9 mouse cellular contexts compared by ENCODE assay signal in genomic region chr12:103348506-103348905, GRCm38 (mm10). TPM values are rescaled to one million over a fixed set of nuclear protein-coding genes. Genes with fewer than 3 reads are reported as not detected.
DNase-seq lines count a peak whose midpoint lies in the region; ATAC-seq lines count a peak whose summit lies in the region.
"Had no signal": no experiment of that assay in that cellular context is flagged by ENCODE, and none has a peak within 500 bp of the region (broad histone marks: within the 10 kb centered on the region; RNA-seq: fewer than 3 reads in every experiment).

No protein-coding gene starts in this region.

- no peak overlapping the region for H3K9ac ChIP-seq in liver, embryonic 12.5 days
- H3K9ac ChIP-seq in midbrain, embryonic 16.5 days (ENCODE audit: low read depth, low read length), result 0 out of 2 replicates have a peak overlapping the region, but pooled peaks have one; percentile 26
- H3K9ac ChIP-seq: stomach, embryonic 15.5 days had no signal

- peak; percentile 78 for DNase-seq in liver
- peak; percentile 78 to 91 for DNase-seq in cerebellum, postnatal 25 days
- DNase-seq in gastrocnemius, postnatal 10 days, result peak; percentile 86
- DNase-seq in kidney, adult 18-20 months, result peak; percentile 86
- peak; percentile 81 to 85 for DNase-seq in left cerebral cortex, postnatal 36 days (ENCODE audit: low spot score in 2 of 2)
- DNase-seq in spleen, postnatal 14 days (ENCODE audit: low spot score in 2 of 2), result peak; percentile 62 to 80

- H3K4me3 ChIP-seq in liver, embryonic 12.5 days, result no peak overlapping the region
- H3K4me3 ChIP-seq in midbrain, embryonic 16.5 days (ENCODE audit: low read depth, low read length), result no peak overlapping the region
- H3K4me3 ChIP-seq: stomach, embryonic 15.5 days had no signal

- intact Hi-C loops in left cerebral cortex, postnatal 36 days (cut with DNase I), result no loop called here

- no peak overlapping the region for H3K27ac ChIP-seq in liver, embryonic 12.5 days
- no peak overlapping the region for H3K27ac ChIP-seq in midbrain, embryonic 16.5 days (ENCODE audit: low read length)
- H3K27ac ChIP-seq: stomach, embryonic 15.5 days had no signal

- 3% methylated on average over 3 of the region's 3 CpGs for WGBS in liver, embryonic 12.5 days (ENCODE audit: insufficient replicate concordance)
- WGBS in midbrain, embryonic 16.5 days, result 8% methylated on average over 3 of the region's 3 CpGs

- H3K4me2 ChIP-seq in liver, embryonic 12.5 days, result no peak overlapping the region
- no peak overlapping the region for H3K4me2 ChIP-seq in midbrain, embryonic 16.5 days (ENCODE audit: low read length)
- H3K4me2 ChIP-seq: stomach, embryonic 15.5 days had no signal

- no peaks in the 10 kb centered on the region for H3K9me3 ChIP-seq in liver, embryonic 12.5 days (replicated peaks)
- no peaks in the 10 kb centered on the region for H3K9me3 ChIP-seq in midbrain, embryonic 16.5 days (replicated peaks; ENCODE audit: control insufficient read depth, low read length, poor library complexity, severe bottlenecking)
- H3K9me3 ChIP-seq: stomach, embryonic 15.5 days had no signal

- no peak for ATAC-seq in liver, embryonic 12.5 days
- peak; percentile 76 for ATAC-seq in midbrain, embryonic 16.5 days

- no peaks in the 10 kb centered on the region; the same call in 1 of the 2 replicates for H3K27me3 ChIP-seq in liver, embryonic 12.5 days (replicated peaks)
- H3K27me3 ChIP-seq in midbrain, embryonic 16.5 days (ENCODE audit: control insufficient read depth, insufficient read depth, low read depth, low read length), result no peaks in the 10 kb centered on the region
- H3K27me3 ChIP-seq: stomach, embryonic 15.5 days had no signal

- H3K4me1 ChIP-seq in liver, embryonic 12.5 days, result peaks cover 6% of the 10 kb centered on the region; the same call in 1 of the 2 replicates
- no peaks in the 10 kb centered on the region for H3K4me1 ChIP-seq in midbrain, embryonic 16.5 days (ENCODE audit: control insufficient read depth, insufficient read depth, low read length)
- H3K4me1 ChIP-seq: stomach, embryonic 15.5 days had no signal

- H3K36me3 ChIP-seq in liver, embryonic 12.5 days, result no peaks in the 10 kb centered on the region
- no peaks in the 10 kb centered on the region for H3K36me3 ChIP-seq in midbrain, embryonic 16.5 days (ENCODE audit: control insufficient read depth, insufficient read depth, low read length)
- H3K36me3 ChIP-seq: stomach, embryonic 15.5 days had no signal

RNA-seq across cellular contexts. Expression of gene Asb2, which starts 7.3 kb away (rescaled TPM):
- 1.1 and 1.2 TPM in 2 replicates for polyA plus RNA-seq in liver, embryonic 12.5 days (2016; fragmentation: Nextera tagmentation; extraction: Ambion mirVana)
- total RNA-seq in gastrocnemius, postnatal 10 days (2021), result 100 to 1,000 TPM; 104 to 141 TPM
- 1 to 10 TPM; 2.8 to 4.0 TPM for total RNA-seq in left cerebral cortex, postnatal 36 days (2021)
- 0.80 and 0.82 TPM in 2 replicates for polyA plus RNA-seq in midbrain, embryonic 16.5 days (2015; fragmentation: Nextera tagmentation; extraction: Ambion mirVana)

RNA-seq across cellular contexts. Expression of gene Fam181a, which starts 37.7 kb away (rescaled TPM):
- polyA plus RNA-seq in liver, embryonic 12.5 days (2016; fragmentation: Nextera tagmentation; extraction: Ambion mirVana), result not detected in 2 replicates
- total RNA-seq in gastrocnemius, postnatal 10 days (2021), result not detected
- total RNA-seq in left cerebral cortex, postnatal 36 days (2021), result 1 to 10 TPM; 1.6 to 2.5 TPM
- 5.3 and 7.7 TPM in 2 replicates for polyA plus RNA-seq in midbrain, embryonic 16.5 days (2015; fragmentation: Nextera tagmentation; extraction: Ambion mirVana)
- polyA plus RNA-seq: stomach, embryonic 15.5 days had no signal

RNA-seq across cellular contexts. Expression of gene Otub2, which starts 40.0 kb away (rescaled TPM):
- polyA plus RNA-seq in liver, embryonic 12.5 days (2016; fragmentation: Nextera tagmentation; extraction: Ambion mirVana), result 24.2 and 26.2 TPM in 2 replicates
- 1 to 10 TPM; 3.5 to 3.7 TPM for total RNA-seq in gastrocnemius, postnatal 10 days (2021)
- total RNA-seq in left cerebral cortex, postnatal 36 days (2021), result 10 to 100 TPM; 31.1 to 38.6 TPM
- polyA plus RNA-seq in midbrain, embryonic 16.5 days (2015; fragmentation: Nextera tagmentation; extraction: Ambion mirVana), result 23.5 and 24.4 TPM in 2 replicates

RNA-seq across cellular contexts. Expression of gene 9330161L09Rik, which starts 59.1 kb away (rescaled TPM):
- polyA plus RNA-seq in liver, embryonic 12.5 days (2016; fragmentation: Nextera tagmentation; extraction: Ambion mirVana), result 0.18 and 0.24 TPM in 2 replicates
- under 1 TPM; 0.80 to 0.88 TPM for total RNA-seq in gastrocnemius, postnatal 10 days (2021)
- total RNA-seq in left cerebral cortex, postnatal 36 days (2021), result 1 to 10 TPM; 2.1 to 2.8 TPM
- polyA plus RNA-seq in midbrain, embryonic 16.5 days (2015; fragmentation: Nextera tagmentation; extraction: Ambion mirVana), result 1.2 and 1.4 TPM in 2 replicates

Comparison
In these comparisons a context has a peak if more than half of its experiments do, and no peak if none do; other contexts are left out.
1. RNA of gene Asb2, which starts 7.3 kb away (total RNA-seq): 104 to 141 TPM in gastrocnemius, postnatal 10 days; 2.8 to 4.0 TPM in left cerebral cortex, postnatal 36 days; every median in the first group is over 10 times any median in the second.
2. RNA of gene Otub2, which starts 40.0 kb away (total RNA-seq): 31.1 to 38.6 TPM in left cerebral cortex, postnatal 36 days; 3.5 to 3.7 TPM in gastrocnemius, postnatal 10 days; every median in the first group is over 4 times any median in the second.
3. Peak in every context shown above with its lines, with median percentiles within 50 percentile points of each other: DNase-seq.